Mouse (Mus musculus): ENCODE data around the gene Vmn2r55.
"Not testable (repeated sequence)": the region's sequence is repeated elsewhere in the genome, so short reads cannot be mapped to it uniquely, and the experiment has no call there.

GRCm38 (mm10) chr7:12640219-12640618, 44.6 kb downstream of the Vmn2r55 start, which contains the start of gene Vmn2r54:
- TF ChIP-seq CTCF (IDR thresholded peaks at IDR 0.05; ENCODE audit: low read depth, low read length); POLR2A (IDR thresholded peaks at IDR 0.05; ENCODE audit: borderline replicate concordance, low read depth, low read length): not testable (repeated sequence)
